Mouse (Mus musculus) G1E (cell line): ENCODE measurements around the gene Rora.

ENCODE experiments used
- CTCF ChIP-seq: IDR thresholded peaks from 2 replicates; pipeline ENCODE4 v1.5.1; 2012; ENCODE audit warnings: low read depth, low read length, inconsistent platforms, mixed read lengths
- GATA1 ChIP-seq: IDR thresholded peaks from 2 replicates; pipeline ENCODE4 v1.6.1; 2012; ENCODE audit warnings: borderline replicate concordance, low read length, inconsistent platforms, mixed read lengths
- GATA2 ChIP-seq: IDR thresholded peaks from 2 replicates; pipeline ENCODE4 v1.6.1; 2012; ENCODE audit warnings: low read depth, low read length, inconsistent platforms, borderline replicate concordance
- POLR2AphosphoS5 ChIP-seq: IDR thresholded peaks from 2 replicates; pipeline ENCODE4 v1.6.1; 2012; ENCODE audit warnings: low read depth, low read length, inconsistent platforms; ENCODE audit not compliant: insufficient replicate concordance
- TAL1 ChIP-seq: conservative IDR thresholded peaks from 2 replicates; pipeline ENCODE4 v1.6.1; 2012; ENCODE audit warnings: low read depth, low read length, inconsistent platforms, mixed read lengths

GRCm38 (mm10) chr9:68987290-68988042 is 333.9 kb downstream of the Rora start:
- TF ChIP-seq CTCF (no peak), TAL1 (no peak), GATA1 (no peak), POLR2AphosphoS5 (no peak), GATA2 (no peak)
